Mouse (Mus musculus) stomach, embryonic 16.5 days (tissue): ENCODE results near the gene Kxd1. TPM values are rescaled to one million over a fixed set of nuclear protein-coding genes. Genes with fewer than 3 reads are reported as not detected.
"Not testable (repeated sequence)": the region's sequence is repeated elsewhere in the genome, so short reads cannot be mapped to it uniquely, and the experiment has no call there.

Source experiments
- ATAC-seq: fragments of 200-750 bp; cut with Nextera tagmentation; 2 replicates; pipeline ENCODE4 v1.8.0; 2017; ENCODE audit warnings: moderate number of reproducible peaks, moderate TSS enrichment; ENCODE audit not compliant: insufficient read depth, low FRiP score
- H3K27ac ChIP-seq: fragments of 300-500 bp; sonication (generic); 2 replicates; pipeline ENCODE4 v1.5.1; 2014; ENCODE audit warnings: low read length
- H3K27me3 ChIP-seq: fragments of 300-500 bp; sonication (generic); 2 replicates; pipeline ENCODE4 v1.6.1; 2014; ENCODE audit warnings: low read length, control low read depth, mixed read lengths; ENCODE audit not compliant: control insufficient read depth, insufficient read depth
- H3K36me3 ChIP-seq: fragments of 300-500 bp; sonication (generic); 2 replicates; pipeline ENCODE4 v1.6.1; 2014; ENCODE audit warnings: low read length; ENCODE audit not compliant: control insufficient read depth, insufficient read depth
- H3K4me1 ChIP-seq: fragments of 300-500 bp; sonication (generic); 2 replicates; pipeline ENCODE4 v1.6.1; 2014; ENCODE audit warnings: low read length, control low read depth, mixed read lengths; ENCODE audit not compliant: control insufficient read depth, insufficient read depth
- H3K4me2 ChIP-seq: fragments of 300-500 bp; sonication (generic); 2 replicates; pipeline ENCODE4 v1.6.1; 2014; ENCODE audit warnings: low read depth, low read length, mixed read lengths
- H3K4me3 ChIP-seq: fragments of 300-500 bp; sonication (generic); replicated peaks from 2 replicates; pipeline ENCODE4 v1.5.1; 2014; ENCODE audit warnings: mild to moderate bottlenecking, low read length
- H3K9ac ChIP-seq: fragments of 300-500 bp; sonication (generic); 2 replicates; pipeline ENCODE4 v1.6.1; 2014; ENCODE audit warnings: low read length
- H3K9me3 ChIP-seq: fragments of 300-500 bp; sonication (generic); replicated peaks from 2 replicates; pipeline ENCODE4 v1.6.1; 2016; ENCODE audit warnings: low read length, control low read depth; ENCODE audit not compliant: control insufficient read depth
- WGBS: fragments of 180-500 bp; shearing (Covaris S2); extraction: QIAGEN DNeasy Blood & Tissue Kit; methylation state at CpG from one replicate; pipeline ENCODE4 v1.1.7; 2014; 5-methylcytosine and 5-hydroxymethylcytosine counted together
- polyA plus RNA-seq: library from polyadenylated mRNA; unstranded; fragments of >200 nt; fragmentation: Nextera tagmentation; extraction: Ambion mirVana; gene quantifications from 2 replicates; pipeline ENCODE4 v1.2.1, GENCODE M21; 2015

The Kxd1 gene
- polyA plus RNA-seq, 1 experiment from 2014 or later = 53.9 TPM

GRCm38 (mm10) chr8:70511770-70512169 is 16.0 kb downstream of the Kxd1 start:
- Histone ChIP-seq H3K4me1 (peaks cover 14% of the 10 kb centered on the region), H3K4me2 (no peak overlapping the region; the same call in 1 of the 2 replicates), H3K27ac (no peak overlapping the region), H3K9ac (no peak overlapping the region), H3K9me3 (no peaks in the 10 kb centered on the region), H3K36me3 (peaks cover 14% of the 10 kb centered on the region; the same call in 1 of the 2 replicates), H3K27me3 (no peaks in the 10 kb centered on the region), H3K4me3 (no peak overlapping the region)
- 100% methylated on average over 2 of the region's 2 CpGs for WGBS
- no peak for ATAC-seq

- 77% methylated on average over 6 of the region's 6 CpGs for WGBS
- peaks cover 14% of the 10 kb centered on the region for H3K4me1 ChIP-seq
- peaks cover 14% of the 10 kb centered on the region; the same call in 1 of the 2 replicates for H3K36me3 ChIP-seq
- H3K4me2 ChIP-seq = peak overlapping the region; percentile 39
- H3K27ac ChIP-seq = peak overlapping the region; percentile 99; the same call in 1 of the 2 replicates
- peak overlapping the region; percentile 99 for H3K4me3 ChIP-seq
- H3K9me3 ChIP-seq, H3K27me3 ChIP-seq, ATAC-seq: not testable (repeated sequence)
- peak overlapping the region; percentile 99 for H3K9ac ChIP-seq
These were observed 16.6 kb downstream of the Kxd1 start for GRCm38 (mm10) chr8:70511174-70511573.

DNA sequence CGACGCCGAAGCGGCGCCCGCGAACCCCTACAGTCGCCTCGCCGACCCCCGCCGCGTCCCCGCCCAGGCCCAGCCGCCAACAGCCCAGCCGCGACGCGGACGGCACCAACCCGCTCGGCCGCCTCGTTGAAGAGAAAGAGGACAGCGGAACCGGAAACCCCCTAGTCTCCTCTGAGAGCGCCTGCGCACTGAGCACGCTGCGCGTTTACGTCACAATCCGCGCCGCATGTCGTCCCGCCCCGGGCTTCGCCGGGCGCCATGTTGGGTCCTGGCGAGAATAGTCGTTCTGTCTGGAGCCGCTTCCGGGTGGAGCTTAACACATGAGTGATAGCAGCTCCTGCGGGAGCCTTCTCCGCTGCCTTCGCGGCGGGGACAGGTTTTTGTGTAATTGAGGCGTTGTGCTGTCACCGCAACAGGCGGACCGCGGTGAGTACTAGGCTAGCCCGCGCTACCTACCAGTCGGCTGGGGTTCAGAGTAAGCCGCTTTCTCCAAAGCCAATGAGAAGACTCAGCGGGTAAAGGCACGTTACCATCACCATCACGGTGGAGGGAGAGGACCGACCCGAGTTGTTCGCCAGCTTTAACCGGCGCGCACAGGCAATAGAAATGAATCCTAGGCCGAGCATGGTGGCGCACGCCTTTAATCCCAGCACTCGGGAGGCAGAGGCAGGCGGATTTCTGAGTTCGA is 17.4 kb downstream of the Kxd1 start, which contains the start of gene Uba52:
Uba52 (minus strand) TSS at position 574 of the 688 bp plus-strand sequence.
- Histone ChIP-seq H3K4me3 (peak within 1 kb of the TSS; percentile 99), H3K4me2 (peak within 1 kb of the TSS; percentile 98), H3K36me3 (peaks cover 14% of the 10 kb centered on the region; the same call in 1 of the 2 replicates), H3K4me1 (peaks cover 21% of the 10 kb centered on the region), H3K27me3 (no peaks in the 10 kb centered on the region), H3K9me3 (no peaks in the 10 kb centered on the region), H3K9ac (peak within 1 kb of the TSS; percentile 99), H3K27ac (peak within 1 kb of the TSS; percentile 99)
- ATAC-seq = peak; percentile 87
- 1% methylated on average over 74 of the region's 74 CpGs for WGBS

- ATAC-seq = no peak
- WGBS = 6% methylated on average over 25 of the region's 25 CpGs
- Histone ChIP-seq H3K27ac (peak overlapping the region; percentile 86), H3K9me3 (no peaks in the 10 kb centered on the region), H3K4me3 (peak overlapping the region; percentile 99), H3K36me3 (peaks cover 14% of the 10 kb centered on the region; the same call in 1 of the 2 replicates), H3K4me2 (peak overlapping the region; percentile 98), H3K4me1 (peaks cover 31% of the 10 kb centered on the region), H3K9ac (peak overlapping the region; percentile 99), H3K27me3 (no peaks in the 10 kb centered on the region)
These were observed 18.3 kb downstream of the Kxd1 start for GRCm38 (mm10) chr8:70509281-70509952.

DNA sequence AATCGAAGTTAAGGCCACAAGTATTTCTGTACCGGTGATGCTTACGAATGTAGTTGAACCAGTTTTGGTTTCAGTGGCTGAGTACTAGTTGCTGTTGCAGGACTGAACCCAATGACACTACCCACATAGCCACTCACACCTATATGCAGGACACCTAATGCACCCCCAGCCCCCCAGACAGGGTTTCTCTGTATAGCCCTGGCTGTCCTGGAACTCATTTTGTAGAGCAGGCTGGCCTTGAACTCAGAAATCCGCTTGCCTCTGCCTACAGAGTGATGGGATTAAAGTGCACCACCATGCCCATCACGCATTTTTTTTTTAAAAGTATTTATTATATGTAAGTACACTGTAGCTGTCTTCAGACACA is 20.7 kb downstream of the Kxd1 start:
- H3K9me3 ChIP-seq = no peaks in the 10 kb centered on the region
- 54% methylated on average over 5 of the region's 5 CpGs for WGBS
- peaks cover 14% of the 10 kb centered on the region; the same call in 1 of the 2 replicates for H3K36me3 ChIP-seq
- peak overlapping the region; percentile 14; the same call in 1 of the 2 replicates for H3K9ac ChIP-seq
- H3K27me3 ChIP-seq = 0 out of 2 replicates have a peak, but pooled peaks cover 3% of the 10 kb centered on the region
- peak overlapping the region; percentile 94 for H3K27ac ChIP-seq
- H3K4me2 ChIP-seq = peak overlapping the region; percentile 91; the same call in 1 of the 2 replicates
- H3K4me3 ChIP-seq = peak overlapping the region; percentile 82; the same call in 1 of the 2 replicates
- ATAC-seq = no peak
- peaks cover 44% of the 10 kb centered on the region for H3K4me1 ChIP-seq

- Histone ChIP-seq H3K4me3 (peak within 1 kb of the TSS; percentile 82), H3K27ac (peak within 1 kb of the TSS; percentile 94), H3K27me3 (peaks cover 8% of the 10 kb centered on the region), H3K36me3 (peaks cover 14% of the 10 kb centered on the region; the same call in 1 of the 2 replicates), H3K9me3 (no peaks in the 10 kb centered on the region), H3K4me2 (peak within 1 kb of the TSS; percentile 91), H3K4me1 (peaks cover 45% of the 10 kb centered on the region), H3K9ac (peak within 1 kb of the TSS; percentile 95)
- 3% methylated on average over 39 of the region's 40 CpGs for WGBS
- ATAC-seq = peak; percentile 87
These were observed 21.3 kb downstream of the Kxd1 start, which contains the start of gene Rex1bd for GRCm38 (mm10) chr8:70506328-70507026. TSS of gene Rex1bd (minus strand) at chr8:70506752.

DNA sequence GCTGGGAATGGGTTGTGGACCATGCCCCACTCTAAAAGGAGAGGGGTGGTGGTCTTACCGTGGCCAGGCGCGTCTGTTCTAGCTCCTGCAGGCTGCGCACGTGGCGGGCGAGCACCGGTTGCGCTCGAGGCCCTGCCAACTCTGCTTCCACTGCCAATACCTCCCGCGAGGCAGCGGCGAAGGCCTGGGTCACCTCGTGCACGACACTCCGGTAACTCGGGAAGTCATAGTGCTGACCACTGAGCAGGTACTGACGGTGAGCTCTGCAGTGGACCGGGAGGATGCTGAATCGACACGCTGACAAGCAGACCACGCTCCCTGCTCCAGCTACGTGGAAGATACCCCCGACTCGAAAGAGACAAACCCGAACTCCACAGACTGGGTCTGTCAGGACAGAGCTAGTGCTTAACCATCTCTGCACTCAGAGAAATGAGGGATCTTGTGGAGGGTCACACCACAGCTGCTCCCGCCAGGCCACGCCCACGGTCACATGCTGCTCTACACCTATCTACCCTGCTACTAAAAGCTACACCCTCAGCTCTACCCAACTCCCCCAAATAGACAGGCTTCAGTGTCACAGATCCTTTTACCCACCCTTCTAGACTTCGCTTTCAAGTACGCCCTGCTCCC is 21.9 kb downstream of the Kxd1 start:
- 34% methylated on average over 32 of the region's 32 CpGs for WGBS
- peaks cover 45% of the 10 kb centered on the region for H3K4me1 ChIP-seq
- peak; percentile 3; the same call in 1 of the 2 replicates for ATAC-seq
- H3K36me3 ChIP-seq = peaks cover 14% of the 10 kb centered on the region; the same call in 1 of the 2 replicates
- H3K9me3 ChIP-seq = no peaks in the 10 kb centered on the region
- peak overlapping the region; percentile 91 for H3K4me2 ChIP-seq
- peak overlapping the region; percentile 82 for H3K4me3 ChIP-seq
- H3K9ac ChIP-seq = peak overlapping the region; percentile 95
- H3K27ac ChIP-seq = peak overlapping the region; percentile 94; the same call in 1 of the 2 replicates
- H3K27me3 ChIP-seq = peaks cover 14% of the 10 kb centered on the region

- 74% methylated on average over 3 of the region's 3 CpGs for WGBS
- H3K27me3 ChIP-seq = peaks cover 18% of the 10 kb centered on the region
- no peak for ATAC-seq
- H3K9me3 ChIP-seq = no peaks in the 10 kb centered on the region
- no peak overlapping the region for H3K9ac ChIP-seq
- peaks cover 14% of the 10 kb centered on the region; the same call in 1 of the 2 replicates for H3K36me3 ChIP-seq
- H3K27ac ChIP-seq = no peak overlapping the region
- peaks cover 45% of the 10 kb centered on the region for H3K4me1 ChIP-seq
- no peak overlapping the region for H3K4me2 ChIP-seq
- H3K4me3 ChIP-seq = no peak overlapping the region
These were observed 22.9 kb downstream of the Kxd1 start for GRCm38 (mm10) chr8:70504851-70505250.
